Mouse (Mus musculus): ENCODE measurements around the gene Lrrc27.

Lrrc27 gene

DNA sequence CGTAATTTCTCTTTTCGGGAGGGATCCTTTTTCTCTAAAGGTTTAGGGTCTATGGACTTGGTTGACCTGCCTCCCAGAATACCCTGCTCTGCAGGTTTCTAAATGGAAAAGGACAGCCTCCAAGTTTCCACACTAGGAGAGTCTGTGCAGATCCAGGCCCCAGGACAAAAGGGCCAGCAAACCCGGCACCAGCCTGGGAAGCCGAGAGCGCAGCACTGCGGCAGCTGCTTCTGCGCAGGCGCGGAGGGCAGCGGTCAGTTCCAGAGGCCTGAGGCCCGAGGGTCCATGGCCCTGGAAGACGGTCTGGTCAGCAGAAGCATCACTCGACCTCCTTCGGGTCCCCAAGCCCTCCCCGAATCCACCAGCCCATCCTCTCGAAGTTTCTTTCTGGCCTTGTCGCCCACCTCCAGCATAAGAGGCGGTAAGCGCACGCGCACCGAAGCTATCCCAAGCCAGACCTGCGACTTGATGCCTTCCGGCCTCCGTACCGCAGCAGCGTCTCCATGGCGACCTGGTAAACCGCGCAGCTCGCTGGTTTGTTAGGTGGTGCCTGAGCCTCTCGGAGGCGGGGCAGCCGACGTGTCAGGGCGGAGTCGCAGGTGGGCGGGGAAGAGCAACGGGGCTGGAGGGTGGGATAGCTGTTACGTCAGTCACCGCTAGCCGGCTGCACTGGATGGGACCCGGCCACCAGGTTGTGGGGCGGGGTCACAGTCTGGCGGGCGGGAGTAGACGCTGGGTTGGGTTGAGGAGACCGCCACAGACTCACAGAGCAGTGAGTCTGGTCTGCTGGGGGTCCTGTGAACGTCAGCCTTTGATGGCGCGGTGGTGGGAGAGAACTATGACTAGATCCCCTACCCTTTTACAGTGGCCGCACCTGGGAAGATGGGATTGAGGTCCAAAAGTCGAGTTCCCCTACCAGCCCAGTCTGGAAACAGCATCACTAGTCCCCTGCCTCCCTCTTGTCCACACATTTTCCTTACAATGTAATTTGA lies at the start of gene Lrrc27, which contains the start of gene Stk32c:
Gene Lrrc27 (plus strand): TSS at position 235 of the 992 bp plus-strand sequence.
Gene Stk32c (minus strand): TSS at position 554 of the 992 bp plus-strand sequence.
- peak; percentile 98 for DNase-seq

GRCm38 (mm10) chr7:139164410-139164809 lies 48.4 kb upstream of the Lrrc27 start:
- DNase-seq, result no peak

- no peak for DNase-seq
These were observed 43.6 kb upstream of the Lrrc27 start for GRCm38 (mm10) chr7:139169143-139169542.

DNA sequence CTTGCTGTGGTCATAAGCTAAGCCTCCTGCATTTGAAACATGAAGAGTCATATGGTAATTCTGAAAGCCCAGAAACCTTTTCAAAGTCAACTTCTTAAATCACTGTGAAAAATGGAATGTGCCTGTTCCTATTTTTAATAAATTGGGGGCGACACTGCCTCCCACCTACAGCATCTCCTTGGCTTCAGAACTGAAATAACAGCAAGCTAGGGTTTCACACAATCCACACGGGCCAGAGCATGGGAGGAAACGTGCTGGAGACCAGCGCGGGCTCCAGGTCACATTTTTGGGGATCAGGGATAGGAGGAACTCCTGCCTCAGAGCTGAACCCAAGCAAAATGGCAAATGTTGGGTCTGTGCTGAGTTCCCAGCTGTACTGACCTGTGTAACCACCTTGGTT lies 33.5 kb upstream of the Lrrc27 start:
- no peak for DNase-seq

GRCm38 (mm10) chr7:139180058-139180457 lies 32.7 kb upstream of the Lrrc27 start:
- no peak for DNase-seq

GRCm38 (mm10) chr7:139184396-139184795 lies 28.4 kb upstream of the Lrrc27 start:
- no peak for DNase-seq

- no peak for DNase-seq
These were observed 27.9 kb upstream of the Lrrc27 start for GRCm38 (mm10) chr7:139184846-139185245.

GRCm38 (mm10) chr7:139185971-139186370 lies 26.8 kb upstream of the Lrrc27 start:
- no peak for DNase-seq

DNA sequence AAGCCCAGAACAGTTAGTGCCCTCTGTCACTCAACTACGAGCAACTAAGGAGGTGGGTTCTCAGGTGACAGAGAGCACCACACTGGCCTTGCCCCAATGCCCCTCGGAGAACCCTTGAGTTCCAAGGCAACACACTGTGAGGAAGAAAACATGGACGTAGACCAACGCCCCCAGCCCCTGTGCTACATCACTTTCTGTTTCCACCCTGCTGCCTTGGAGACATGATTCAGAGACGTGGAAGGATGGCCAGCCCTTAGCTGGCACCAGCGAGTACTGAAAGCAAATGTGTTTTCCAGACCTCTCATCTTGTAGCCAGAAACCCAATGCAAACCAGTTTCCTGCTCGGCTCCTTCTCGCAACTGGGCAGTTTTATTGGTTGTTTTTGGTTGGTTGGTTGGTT lies 26.4 kb upstream of the Lrrc27 start:
- DNase-seq, result no peak

DNA sequence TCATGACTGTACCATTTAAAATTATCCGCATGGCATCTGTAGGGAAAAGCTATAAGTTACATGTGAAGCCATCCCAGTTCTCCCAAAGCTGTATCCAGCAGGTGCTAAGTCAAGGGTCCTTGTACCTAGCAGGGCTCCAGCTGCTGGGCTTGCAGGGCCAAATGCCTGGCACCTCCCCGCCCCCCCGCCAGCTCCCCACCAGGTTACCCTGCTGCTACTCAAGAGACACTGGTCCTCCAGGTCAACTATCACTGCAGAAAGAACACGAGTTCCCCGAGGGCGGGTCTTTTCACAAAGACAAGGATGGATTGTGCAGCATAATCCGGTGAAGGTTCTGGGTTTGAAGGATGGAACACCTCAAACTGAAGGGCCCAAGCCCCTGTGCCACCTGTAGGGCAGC lies 25.5 kb upstream of the Lrrc27 start:
- DNase-seq, result no peak

GRCm38 (mm10) chr7:139187771-139188633 lies 24.8 kb upstream of the Lrrc27 start:
- DNase-seq, result peak; percentile 78

GRCm38 (mm10) chr7:139188634-139189207 lies 24.1 kb upstream of the Lrrc27 start:
- DNase-seq, result no peak

DNA sequence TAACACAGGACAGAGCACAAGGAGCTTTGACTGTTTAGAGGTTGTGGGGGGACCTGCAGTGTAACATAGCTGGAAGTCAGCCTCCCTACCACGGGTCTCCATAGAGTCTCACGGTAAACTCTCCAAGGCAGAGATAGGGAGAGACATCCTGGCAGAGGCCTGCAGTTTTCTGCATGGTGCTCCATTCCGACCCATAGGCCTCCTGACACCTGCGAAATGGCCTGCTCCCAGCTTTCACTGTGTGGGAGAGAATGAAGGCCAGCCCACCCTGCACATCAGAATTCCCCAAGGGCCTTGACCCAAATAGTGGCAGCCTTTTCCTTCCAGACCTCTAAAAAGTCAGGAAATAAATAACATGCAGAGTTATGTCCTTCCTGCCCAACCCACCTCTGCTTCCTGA lies 22.2 kb upstream of the Lrrc27 start:
- DNase-seq, result no peak

DNA sequence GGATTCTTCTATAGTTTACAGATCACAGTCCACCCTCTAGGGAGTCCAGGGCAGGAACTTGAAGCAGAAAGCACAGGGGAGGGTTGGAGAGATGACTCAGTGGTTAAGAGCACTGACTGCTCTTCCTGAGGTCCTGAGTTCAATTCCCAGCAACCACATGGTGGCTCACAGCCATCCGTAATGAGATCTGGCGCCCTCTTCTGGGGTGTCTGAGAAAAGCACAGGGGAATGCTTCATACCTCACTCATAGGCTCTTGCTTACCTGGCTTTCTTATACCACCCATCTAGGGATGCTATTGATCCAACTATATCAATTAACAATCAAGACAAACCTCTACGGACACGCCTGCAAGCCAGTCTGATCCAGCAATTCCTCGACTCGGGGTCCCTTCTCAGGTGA lies 21.2 kb upstream of the Lrrc27 start:
- no peak for DNase-seq

DNA sequence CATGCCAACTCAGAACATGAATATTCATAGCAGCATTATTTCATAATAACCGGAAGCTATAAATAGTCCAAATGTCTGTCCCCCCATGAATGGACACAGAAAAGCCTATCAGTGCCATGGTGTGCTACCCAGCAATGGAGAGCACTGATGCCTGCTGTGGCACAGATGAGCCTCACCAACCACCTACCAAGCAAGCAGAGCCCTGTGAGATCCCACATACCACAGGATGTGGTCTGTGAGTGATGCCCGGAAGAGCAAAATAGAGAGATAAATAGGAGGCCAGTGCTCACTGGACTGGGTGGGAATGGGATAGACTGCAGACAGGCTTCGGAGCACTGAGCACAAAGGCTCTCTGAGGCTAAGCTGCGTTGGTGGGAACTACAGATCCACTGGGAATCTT lies 15.8 kb upstream of the Lrrc27 start:
- DNase-seq, result no peak

DNA sequence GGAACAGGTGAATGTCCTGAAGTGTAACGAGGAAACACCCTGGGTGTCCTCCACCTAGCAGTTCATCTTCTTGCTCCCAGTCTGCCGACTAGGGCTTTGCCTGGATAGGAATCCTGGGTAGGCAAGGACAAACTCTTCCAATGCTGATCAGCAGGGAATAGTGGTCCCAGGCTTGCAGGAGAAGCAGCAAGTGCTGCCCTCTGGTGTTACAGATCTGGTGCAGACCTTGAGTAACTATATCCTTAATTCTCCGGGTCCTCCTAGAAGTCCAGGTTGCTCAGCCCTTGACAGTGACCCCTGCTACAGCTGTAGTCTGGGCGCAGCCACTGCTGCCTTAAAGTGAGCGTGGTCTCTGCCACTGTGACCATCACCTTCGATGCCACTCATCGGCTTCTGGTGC lies 12.7 kb upstream of the Lrrc27 start:
- peak; percentile 73 for DNase-seq

- DNase-seq, result no peak
These were observed 11.6 kb upstream of the Lrrc27 start for GRCm38 (mm10) chr7:139201209-139201608.

DNA sequence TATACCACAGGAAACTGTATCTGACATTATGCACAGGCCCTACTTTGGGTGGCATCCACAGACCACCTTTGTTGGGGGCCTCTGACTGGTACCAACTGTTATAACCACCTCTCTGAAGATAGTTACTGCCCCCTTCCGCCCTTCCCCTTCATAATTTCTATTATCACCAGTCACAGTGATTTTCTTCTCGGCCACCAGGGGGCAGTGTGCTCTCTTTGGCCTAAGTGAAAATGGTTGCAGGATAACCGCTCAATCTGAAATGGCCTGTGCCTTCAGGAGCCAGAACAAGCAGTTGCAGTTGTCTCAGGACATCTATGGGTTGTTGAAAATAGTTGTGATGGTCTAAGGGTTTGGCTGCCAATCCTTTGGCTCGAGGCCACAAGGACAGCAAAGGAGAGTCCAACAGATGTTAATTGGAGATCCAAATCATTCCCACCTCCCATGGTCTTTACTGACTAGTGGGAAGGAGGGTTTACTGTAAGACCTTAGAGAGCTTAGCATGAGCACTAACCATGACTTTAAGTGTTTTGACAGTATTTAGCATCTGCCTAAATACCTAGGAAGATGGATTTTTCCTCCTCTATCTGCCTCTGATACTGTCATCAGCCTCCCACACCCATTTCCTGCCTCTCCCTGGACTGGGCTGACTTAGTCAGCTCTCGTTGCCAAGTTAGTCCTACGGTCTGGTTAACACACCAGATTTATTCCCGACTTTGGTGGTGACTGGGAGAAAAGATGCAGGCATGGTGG lies 4.6 kb upstream of the Lrrc27 start:
- peak; percentile 45 for DNase-seq

GRCm38 (mm10) chr7:139208773-139209095 lies 4.1 kb upstream of the Lrrc27 start:
- no peak for DNase-seq

GRCm38 (mm10) chr7:139211761-139212160 lies 1.0 kb upstream of the Lrrc27 start:
- no peak for DNase-seq

- no peak for DNase-seq
These were observed 963 bp downstream of the Lrrc27 start for GRCm38 (mm10) chr7:139213751-139214150.

DNA sequence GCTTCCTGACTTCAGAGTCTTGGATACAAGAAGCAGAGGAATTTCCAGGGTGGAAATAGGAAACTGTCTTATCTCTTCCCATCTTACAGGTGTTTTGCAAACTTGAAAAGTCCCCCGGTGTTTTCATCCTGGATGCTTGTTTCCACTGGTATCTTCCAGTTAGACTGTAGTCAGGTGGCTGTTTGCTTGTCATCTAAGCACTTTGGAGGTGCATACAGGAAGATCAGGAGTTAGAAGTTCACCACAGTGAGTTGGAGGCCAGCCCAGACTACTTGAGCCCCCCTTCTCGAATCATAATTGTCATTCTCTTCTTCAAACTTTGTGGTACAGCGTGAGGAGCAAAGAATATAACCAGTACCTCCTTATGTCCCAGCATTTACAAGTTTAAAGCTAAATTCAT lies 1.4 kb downstream of the Lrrc27 start:
- no peak for DNase-seq
